Mouse (Mus musculus): ENCODE measurements around the gene Iyd.

The Iyd gene

GRCm38 (mm10) chr10:3531375-3531774 lies 8.7 kb upstream of the Iyd start:
- in situ Hi-C loops (cut with MboI; ENCODE audit: low pct_unique_long_range_greater_than_20kb in 1 of 2, low sequenced_read_pairs in 2 of 2, unreplicated experiment in 1 of 2) = no loop called here

GRCm38 (mm10) chr10:3534445-3534844 lies 5.6 kb upstream of the Iyd start:
- in situ Hi-C loops (cut with MboI; ENCODE audit: low pct_unique_long_range_greater_than_20kb in 1 of 2, low sequenced_read_pairs in 2 of 2, unreplicated experiment in 1 of 2) = no loop called here

GRCm38 (mm10) chr10:3536361-3536760 lies 3.7 kb upstream of the Iyd start:
- in situ Hi-C loops (cut with MboI; ENCODE audit: low pct_unique_long_range_greater_than_20kb in 1 of 2, low sequenced_read_pairs in 2 of 2, unreplicated experiment in 1 of 2) = no loop called here

- in situ Hi-C loops (cut with MboI; ENCODE audit: low pct_unique_long_range_greater_than_20kb in 1 of 2, low sequenced_read_pairs in 2 of 2, unreplicated experiment in 1 of 2) = no loop called here
These were observed 9.3 kb downstream of the Iyd start for GRCm38 (mm10) chr10:3549384-3549783.

- in situ Hi-C loops (cut with MboI; ENCODE audit: low pct_unique_long_range_greater_than_20kb in 1 of 2, low sequenced_read_pairs in 2 of 2, unreplicated experiment in 1 of 2) = no loop called here
These were observed 15.1 kb downstream of the Iyd start for GRCm38 (mm10) chr10:3555128-3555527.

- in situ Hi-C loops (cut with MboI; ENCODE audit: low pct_unique_long_range_greater_than_20kb in 1 of 2, low sequenced_read_pairs in 2 of 2, unreplicated experiment in 1 of 2) = no loop called here
These were observed 16.5 kb downstream of the Iyd start for GRCm38 (mm10) chr10:3556538-3556937.

- in situ Hi-C loops (cut with MboI; ENCODE audit: low pct_unique_long_range_greater_than_20kb in 1 of 2, low sequenced_read_pairs in 2 of 2, unreplicated experiment in 1 of 2) = no loop called here
These were observed 19.1 kb downstream of the Iyd start for GRCm38 (mm10) chr10:3559136-3559535.

GRCm38 (mm10) chr10:3562165-3562564 lies 22.1 kb downstream of the Iyd start:
- in situ Hi-C loops (cut with MboI; ENCODE audit: low pct_unique_long_range_greater_than_20kb in 1 of 2, low sequenced_read_pairs in 2 of 2, unreplicated experiment in 1 of 2) = loop anchor here (10.0 kb wide), 3 partner anchors 233 to 393 kb away; no protein-coding TSS in a partner anchor

GRCm38 (mm10) chr10:3565126-3565525 lies 25.1 kb downstream of the Iyd start:
- in situ Hi-C loops (cut with MboI; ENCODE audit: low pct_unique_long_range_greater_than_20kb in 1 of 2, low sequenced_read_pairs in 2 of 2, unreplicated experiment in 1 of 2) = loop anchor here (10.0 kb wide), 3 partner anchors 230 to 390 kb away; no protein-coding TSS in a partner anchor

GRCm38 (mm10) chr10:3567821-3568220 lies 27.8 kb downstream of the Iyd start:
- in situ Hi-C loops (cut with MboI; ENCODE audit: low pct_unique_long_range_greater_than_20kb in 1 of 2, low sequenced_read_pairs in 2 of 2, unreplicated experiment in 1 of 2) = loop anchor here (10.0 kb wide), 3 partner anchors 227 to 387 kb away; no protein-coding TSS in a partner anchor

- in situ Hi-C loops (cut with MboI; ENCODE audit: low pct_unique_long_range_greater_than_20kb in 1 of 2, low sequenced_read_pairs in 2 of 2, unreplicated experiment in 1 of 2) = no loop called here
These were observed 32.9 kb downstream of the Iyd start for GRCm38 (mm10) chr10:3572723-3573649.

- in situ Hi-C loops (cut with MboI; ENCODE audit: low pct_unique_long_range_greater_than_20kb in 1 of 2, low sequenced_read_pairs in 2 of 2, unreplicated experiment in 1 of 2) = no loop called here
These were observed 34.0 kb downstream of the Iyd start for GRCm38 (mm10) chr10:3573905-3574500.

- in situ Hi-C loops (cut with MboI; ENCODE audit: low pct_unique_long_range_greater_than_20kb in 1 of 2, low sequenced_read_pairs in 2 of 2, unreplicated experiment in 1 of 2) = no loop called here
These were observed 50.6 kb downstream of the Iyd start for GRCm38 (mm10) chr10:3590632-3591031.

GRCm38 (mm10) chr10:3591790-3592189 lies 51.8 kb downstream of the Iyd start:
- in situ Hi-C loops (cut with MboI; ENCODE audit: low pct_unique_long_range_greater_than_20kb in 1 of 2, low sequenced_read_pairs in 2 of 2, unreplicated experiment in 1 of 2) = no loop called here

GRCm38 (mm10) chr10:3596697-3597096 lies 56.7 kb downstream of the Iyd start:
- in situ Hi-C loops (cut with MboI; ENCODE audit: low pct_unique_long_range_greater_than_20kb in 1 of 2, low sequenced_read_pairs in 2 of 2, unreplicated experiment in 1 of 2) = no loop called here

- in situ Hi-C loops (cut with MboI; ENCODE audit: low pct_unique_long_range_greater_than_20kb in 1 of 2, low sequenced_read_pairs in 2 of 2, unreplicated experiment in 1 of 2) = no loop called here
These were observed 57.7 kb downstream of the Iyd start for GRCm38 (mm10) chr10:3597760-3598159.
